Mouse (Mus musculus) hindlimb bud, embryonic 11.5 days (tissue): ENCODE data around the gene Snx11.
"Not testable (repeated sequence)": the region's sequence is repeated elsewhere in the genome, so short reads cannot be mapped to it uniquely, and the experiment has no call there.

Experiments
- DNase-seq: peaks from one replicate; pipeline ENCODE4 v3.0.0-alpha.2; 2012; ENCODE audit warnings: low read depth, low spot score; ENCODE audit errors: extremely low spot score

Gene Snx11

DNA sequence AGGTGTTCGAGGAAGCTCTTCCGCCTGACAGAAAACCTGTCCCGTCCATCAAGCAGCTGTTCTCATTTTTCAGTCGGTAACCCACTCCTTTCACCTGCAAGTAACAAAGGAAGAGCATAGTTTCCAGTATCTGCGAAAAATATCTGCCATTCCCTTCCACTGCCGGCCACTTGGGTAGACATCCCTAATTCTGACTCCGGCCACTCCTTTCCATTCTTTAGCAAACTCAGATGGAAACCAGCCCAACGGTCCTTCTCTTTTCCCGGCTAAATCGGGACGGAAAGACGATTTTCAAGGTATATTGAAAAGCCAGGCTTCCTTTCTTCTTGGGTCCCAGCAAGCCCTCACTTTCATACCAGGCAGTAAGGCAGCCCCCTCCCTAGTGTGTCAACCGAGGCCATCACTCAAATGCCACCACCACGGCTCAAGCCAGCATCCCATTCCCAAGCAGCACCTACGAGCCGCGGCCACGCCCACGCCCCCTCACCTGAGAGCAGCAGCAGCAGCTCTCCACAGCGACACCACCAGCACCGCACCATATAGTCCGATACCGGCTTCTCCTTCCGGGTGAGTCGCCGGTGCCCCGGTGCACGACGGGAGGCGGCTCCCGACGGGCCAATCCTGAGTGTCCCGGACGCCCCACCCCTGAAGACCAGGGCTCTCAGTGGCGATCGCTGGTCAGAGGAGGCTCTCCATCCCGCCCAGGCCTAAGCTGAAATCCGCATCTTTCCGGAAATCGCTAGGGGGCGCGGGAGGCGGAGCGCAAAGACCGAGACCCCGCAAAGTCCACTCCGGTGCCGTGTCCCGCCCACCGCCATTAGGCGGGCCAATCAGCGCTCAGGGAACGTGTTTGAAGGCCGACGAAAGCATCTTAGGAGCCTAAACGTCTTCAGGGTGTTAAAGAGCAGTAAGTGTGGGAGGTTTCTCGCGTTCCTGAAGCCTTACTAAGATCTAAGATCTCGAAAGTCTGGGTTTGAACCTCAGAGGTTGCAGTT lies at the start of gene Snx11:
Gene Snx11 (minus strand): TSS at position 592 of the 995 bp plus-strand sequence.
- DNase-seq: peak; percentile 96

DNA sequence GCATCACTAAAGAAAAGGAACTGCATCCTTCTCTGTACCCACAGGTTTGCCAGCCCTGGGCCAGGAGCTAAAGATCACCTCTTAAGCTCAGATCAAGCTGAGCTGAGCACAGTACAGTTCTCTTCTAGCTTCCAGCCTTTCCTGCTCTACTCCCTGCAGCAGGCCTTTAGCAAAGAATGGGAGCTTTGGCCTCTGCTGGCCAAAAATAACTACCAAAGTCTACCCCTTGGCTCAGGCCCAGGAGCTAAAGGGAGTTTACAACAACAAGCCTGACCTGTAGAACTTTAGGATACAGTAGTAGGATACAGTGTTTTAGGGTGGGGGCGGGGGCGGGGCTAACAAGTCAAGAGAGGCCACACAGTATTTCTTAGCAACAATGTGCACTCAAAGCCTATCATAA lies 49.1 kb upstream of the Snx11 start:
- DNase-seq: no peak

DNA sequence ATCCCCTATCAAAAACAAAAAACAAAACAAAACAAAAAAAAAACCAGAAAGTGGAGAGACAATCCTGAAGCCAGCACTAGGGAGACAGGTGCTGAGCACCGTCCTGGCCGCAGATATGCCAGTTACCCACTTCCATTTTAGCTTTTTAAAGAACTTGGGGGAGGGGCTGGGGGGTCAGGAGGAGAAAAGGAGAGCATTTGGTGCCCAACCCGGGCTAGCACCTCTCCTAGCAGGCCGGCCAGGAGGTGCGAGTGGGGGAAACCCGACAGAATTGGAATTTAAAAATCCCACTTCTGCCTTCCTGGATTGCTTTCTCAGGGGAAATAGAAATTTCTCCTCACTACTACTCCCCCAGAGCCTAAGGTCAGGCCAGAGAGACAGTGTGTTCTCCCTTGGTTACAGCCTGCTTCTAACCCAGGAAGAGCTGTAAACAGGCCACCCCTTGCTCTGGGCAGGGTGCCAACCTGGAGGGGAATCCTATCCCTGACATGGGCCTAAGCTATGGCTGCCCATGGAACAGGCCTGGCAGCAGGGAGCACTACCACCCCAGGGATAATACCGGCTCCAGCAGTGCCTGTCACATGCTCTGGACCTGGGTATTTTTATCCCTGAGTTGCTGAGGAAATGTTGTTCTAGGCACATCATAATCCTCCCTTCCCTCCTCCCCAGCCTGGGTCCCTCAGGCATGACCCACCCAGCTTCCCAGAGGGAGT lies 47.6 kb upstream of the Snx11 start:
- DNase-seq: no peak

DNA sequence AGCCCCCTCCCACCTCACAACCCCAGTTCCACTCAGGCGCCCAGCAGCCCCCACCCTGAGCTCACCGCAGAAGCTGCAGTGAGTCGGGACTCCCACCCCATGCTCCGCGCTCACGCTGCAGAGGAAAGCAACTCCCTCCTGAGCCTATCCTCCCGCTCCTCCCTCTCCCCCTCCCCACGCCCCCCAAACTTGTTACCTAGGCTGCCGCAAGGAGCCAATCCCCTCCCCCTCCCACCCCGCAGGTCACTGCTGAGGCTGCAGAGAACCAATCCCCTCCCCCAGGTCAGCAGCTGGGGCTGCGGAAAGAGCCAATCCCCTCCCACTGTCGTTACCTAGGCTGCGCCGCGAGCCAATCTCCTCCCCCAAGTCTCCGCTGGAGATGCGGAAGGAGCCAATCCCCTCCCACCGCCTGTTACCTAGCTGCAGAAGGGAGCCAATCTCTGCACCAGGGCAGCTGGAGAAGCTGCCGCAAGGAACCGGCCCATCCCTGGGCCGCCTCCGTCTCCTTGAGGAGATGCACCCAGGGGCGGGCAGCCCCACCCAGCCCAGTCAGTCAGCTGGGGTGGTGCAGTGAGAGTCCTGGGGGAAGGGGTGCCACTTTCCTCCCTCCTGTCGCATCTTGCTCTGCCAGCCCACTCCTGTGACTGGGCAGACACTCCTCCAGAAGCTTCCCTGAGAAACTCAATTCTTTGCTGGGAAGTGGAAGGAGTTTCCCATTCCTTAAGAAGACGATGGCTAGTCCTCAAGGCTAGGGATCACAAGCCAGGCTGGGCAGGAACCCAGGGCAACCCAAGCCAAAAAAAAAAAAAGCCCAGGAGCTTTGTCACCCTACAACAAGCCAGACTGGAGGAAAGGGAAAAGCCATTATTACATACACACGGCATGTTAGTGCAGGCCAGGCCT lies 46.8 kb upstream of the Snx11 start:
- peak; percentile 95 for DNase-seq

DNA sequence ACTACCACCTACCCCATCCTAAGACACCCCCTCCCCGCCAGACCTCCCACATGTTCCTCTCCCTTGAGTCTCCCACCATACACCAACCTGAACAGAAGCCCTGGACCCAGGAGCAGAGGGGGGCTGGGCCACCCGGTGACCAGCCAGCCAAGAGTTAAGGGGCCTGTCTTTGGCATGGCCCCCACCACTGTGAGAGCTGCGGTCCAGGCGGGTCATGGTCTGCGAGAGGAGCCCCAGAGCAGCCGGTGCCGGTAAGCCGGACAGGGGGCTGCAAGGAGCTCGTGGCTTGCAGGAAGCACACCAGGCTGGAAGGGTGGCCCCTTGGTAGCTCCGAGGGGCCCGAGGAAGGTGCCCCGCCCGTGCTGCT lies 46.1 kb upstream of the Snx11 start:
- DNase-seq: no peak

DNA sequence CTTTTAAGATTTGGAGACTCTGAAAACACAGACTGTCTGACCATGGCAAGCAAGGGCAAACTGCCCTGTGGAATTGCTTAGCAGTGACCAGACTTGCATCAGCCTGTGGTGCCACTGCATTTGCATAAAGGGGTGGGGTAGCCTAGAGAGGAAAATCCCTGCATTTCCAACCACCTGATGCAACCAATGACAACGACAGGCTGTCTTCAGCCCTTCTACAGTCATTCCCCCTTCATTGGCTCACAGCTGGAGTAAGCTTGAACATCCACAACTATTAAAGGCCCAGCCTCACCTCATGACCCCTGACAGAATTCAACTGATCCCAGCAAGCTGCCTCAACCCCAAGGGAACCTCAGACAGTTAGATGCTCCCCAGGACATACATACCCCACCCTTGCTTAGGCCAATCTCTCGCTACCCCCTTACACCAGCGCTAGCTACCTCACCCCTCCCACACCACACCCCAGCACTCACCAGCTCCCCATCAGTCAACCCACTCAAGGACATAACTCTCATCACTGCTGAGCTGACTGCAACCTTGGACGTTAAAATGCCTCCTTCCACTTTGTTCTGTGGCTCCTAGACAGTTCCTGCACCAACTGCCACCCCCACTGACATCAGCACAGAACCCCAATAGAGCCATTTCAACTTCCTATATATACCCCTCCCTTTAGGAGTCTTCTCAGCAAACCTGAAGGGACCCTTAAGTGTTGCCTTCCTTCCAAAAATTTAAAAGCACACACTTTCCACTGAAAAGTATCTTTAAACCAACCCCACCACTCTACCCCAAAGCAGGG lies 45.5 kb upstream of the Snx11 start:
- no peak for DNase-seq

DNA sequence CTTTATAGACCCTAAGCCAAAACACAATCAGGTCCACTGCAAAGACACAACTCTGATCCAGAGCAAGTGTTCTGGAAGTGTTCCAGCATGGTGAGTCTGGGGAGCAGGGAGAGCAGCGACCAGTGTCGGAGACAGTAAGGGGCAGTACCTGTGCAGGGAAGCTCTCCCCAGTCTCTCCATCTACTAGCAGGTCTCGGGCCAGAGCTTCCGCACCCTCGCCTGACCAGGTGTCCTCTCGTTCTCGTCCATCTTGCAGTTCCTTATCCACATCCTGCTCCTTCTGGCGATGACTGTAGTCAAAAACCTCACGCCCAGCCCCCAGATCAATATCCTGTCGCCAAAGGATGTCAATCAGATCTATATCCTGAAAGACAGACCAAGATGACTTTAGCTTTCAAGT lies 44.6 kb upstream of the Snx11 start:
- no peak for DNase-seq

DNA sequence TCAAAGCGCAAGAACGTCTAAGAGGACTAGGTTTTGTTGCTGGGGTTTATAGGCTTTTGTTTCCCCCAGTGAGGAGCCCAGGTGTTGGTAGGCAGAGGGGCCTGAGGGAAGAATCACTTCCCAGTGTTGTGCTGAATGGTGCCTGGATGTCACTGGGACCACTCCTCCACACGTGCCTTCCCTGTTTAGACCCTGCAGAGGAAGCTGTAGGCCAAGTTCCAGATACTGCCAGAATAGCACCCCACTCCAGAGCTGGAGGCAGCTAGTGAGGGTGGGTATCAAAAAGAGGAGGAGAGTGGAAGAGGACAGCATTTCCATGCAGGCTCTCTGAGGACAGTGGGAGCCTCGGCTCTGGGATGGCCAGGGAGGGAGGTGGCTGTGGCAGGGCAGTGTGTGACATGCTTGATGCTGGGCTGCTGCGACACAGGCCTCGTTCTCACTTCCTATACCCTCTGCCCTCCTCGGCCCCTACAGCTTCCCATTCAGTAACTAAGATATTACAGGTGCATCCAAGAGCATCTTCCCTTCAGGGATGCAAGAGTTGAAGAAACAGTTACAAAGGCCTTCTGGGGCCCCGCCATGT lies 40.9 kb upstream of the Snx11 start:
- no peak for DNase-seq

DNA sequence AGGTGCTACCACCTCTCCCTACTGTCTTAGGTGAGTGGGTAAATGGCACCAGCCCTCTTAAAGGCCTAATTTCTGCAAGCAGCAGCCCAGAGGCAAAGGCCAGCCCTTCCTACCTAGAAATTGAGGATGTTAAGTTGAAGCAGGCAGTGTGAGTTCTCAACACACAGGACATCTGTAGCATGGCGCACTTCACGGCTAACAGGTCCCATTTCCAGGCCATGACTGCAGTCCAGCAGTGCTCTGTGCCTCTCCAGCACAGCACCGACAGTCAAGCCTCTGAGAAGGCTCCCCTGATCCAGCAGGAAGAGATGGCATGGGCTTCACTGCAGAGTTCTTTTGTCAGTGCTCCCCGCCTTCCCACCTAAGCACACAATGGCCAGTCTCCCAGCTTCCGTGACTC lies 39.6 kb upstream of the Snx11 start:
- no peak for DNase-seq

DNA sequence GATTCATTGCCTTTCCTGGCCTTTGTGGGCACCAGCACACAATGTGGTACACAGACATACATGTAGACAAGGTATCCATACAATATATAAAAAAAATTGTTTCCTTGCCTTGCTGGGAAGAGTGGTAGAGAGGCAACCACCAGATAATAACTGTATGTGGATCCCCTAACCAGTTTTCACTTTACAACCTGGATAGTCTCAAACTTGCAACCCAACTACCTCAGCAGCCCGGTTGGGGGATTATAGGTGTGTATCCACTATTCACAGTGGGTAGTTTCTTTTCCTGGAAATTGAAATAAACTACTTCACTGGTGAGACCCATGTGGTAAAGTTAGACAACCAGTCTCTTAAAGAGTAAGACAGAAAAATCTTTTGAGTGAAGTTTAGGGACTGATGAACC lies 39.1 kb upstream of the Snx11 start:
- no peak for DNase-seq

DNA sequence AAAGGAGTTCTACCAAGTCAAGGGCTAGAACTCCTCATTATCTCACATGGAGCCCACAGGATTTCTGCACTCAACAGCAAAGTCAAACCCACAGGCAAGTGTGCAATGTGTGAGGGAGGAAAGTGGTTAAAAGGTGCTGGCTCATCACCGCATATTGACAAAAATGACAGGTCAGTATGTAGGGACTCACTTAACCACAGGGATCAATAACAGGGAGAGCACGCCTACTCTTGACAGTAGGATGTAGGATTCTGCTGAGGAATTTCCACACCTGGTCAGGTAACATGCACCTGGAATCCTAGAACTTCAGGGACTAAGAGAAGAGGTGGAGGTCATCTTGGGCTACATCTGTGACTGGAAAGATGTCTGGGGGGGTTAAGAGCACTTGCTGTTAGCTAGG lies 38.5 kb upstream of the Snx11 start:
- DNase-seq: no peak

DNA sequence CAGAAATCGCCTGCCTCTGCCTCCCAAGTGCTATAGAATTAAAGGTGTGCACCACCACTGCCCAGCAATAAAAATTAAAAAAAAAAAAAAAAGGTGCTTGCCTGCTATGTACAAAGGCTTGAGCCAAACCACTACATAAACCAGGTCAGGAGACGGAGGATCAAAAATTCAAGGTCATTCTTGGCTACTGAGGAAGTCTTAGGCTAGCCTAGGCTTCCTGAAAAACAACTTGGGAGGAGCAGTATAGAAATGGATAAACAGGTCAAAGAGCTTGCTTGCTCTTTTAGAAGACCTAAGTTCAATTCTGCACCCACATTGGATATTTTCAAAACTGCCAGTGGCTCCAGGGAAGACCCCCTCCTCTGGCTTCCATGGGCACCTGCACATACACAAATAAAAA lies 37.1 kb upstream of the Snx11 start:
- no peak for DNase-seq

DNA sequence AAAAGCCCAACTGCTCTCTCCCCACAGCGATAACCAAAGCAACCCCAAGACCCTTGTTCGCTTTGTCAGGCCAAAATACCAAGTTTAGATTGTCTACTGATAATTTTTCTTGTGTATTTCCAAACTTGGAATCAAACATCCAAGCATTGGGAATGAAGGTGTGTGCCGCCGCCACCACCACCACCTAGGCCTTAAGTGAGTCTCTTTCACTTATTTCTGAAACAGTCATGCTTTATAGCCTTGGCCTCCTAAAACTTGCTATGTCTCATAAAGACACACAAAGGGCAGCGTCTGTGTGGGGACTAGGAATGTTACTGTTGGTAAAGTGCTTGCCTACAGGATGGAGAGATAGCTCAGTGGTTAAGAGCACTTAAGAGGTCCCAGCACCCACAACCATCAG lies 36.6 kb upstream of the Snx11 start:
- DNase-seq: no peak

DNA sequence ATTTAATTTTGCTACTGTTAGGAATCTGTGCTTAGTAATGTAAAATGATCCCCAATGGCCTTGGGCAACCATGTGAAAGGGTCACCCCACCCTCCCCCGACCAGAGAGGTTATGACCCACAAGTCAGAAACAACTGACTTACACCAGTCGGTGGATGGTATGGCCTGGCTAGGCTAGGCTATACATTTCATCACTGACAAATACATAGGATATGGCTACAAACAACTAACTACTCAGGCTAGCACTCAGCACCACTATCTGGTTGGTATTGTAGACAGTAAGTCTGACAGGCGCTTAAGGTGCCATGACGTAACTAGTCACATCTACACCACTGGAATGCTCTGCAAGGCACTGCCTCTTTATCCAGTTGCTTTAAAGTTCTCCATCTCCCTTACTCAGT lies 36.1 kb upstream of the Snx11 start:
- no peak for DNase-seq

DNA sequence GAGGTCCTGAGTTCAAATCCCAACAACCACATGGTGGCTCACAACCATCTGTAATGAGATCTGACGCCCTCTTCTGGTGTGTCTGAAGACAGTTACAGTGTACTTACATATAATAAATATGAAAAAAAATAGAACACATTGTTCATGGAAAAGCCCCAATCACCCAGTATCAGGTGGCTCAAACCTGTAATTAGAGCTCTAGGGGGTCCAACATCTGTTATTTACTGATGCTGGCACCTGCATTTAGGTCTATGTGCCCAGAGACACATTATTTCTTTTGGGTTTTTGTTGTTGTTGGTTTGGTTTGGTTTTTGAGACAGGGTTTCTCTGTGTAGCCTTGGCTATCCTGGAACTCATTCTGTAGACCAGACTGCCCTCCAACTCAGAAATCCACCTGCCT lies 33.8 kb upstream of the Snx11 start:
- DNase-seq: not testable (repeated sequence)

DNA sequence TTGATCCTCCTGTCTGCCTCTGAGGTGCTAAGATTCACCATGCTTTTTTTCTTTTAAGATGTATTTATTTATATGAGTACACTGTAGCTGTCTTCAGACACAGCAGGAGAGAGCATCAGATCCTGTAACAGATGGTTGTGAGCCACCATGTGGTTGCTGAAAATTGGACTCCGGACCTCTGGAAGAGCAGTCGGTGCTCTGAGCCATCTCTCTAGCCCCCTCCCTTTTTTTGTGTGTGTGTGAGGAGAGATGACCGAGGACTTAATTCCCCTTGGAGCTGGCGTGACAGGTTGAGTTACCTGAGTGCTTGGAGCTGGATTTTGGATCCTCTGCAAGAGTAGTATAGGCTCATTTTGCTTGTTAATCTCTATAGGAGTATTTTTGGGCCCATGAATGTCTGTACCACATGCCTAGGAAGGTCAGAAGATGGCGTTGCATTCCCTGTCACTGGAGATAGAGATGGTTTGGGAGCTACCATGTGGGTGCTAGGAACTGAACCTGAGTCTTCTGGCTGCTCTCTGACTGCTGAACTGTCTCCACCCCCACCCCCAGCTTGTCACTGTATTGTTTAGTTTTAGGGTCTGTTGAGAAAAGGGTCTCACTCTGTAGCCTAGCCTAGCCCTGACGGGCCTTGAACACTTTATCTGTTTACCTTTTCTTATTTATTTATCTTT lies 32.3 kb upstream of the Snx11 start:
- DNase-seq: no peak

DNA sequence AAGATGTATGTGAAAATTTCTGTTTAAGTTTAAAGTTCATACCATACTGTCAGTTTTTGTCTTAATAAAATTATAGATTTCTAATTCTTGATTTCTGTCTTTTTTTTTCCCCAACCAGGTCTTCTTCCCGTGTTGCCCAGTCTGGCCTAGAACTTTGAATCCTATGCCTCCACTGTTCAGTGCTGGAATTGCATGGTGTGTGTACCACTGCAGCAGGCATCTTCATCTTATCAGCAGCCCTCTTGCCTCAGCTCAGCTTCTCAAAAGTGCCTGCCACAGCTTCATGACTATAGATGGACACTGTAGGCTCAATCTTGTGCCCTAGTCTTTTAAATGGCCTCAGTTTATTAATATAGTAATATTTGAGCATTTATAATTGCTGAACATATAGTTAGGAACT lies 30.7 kb upstream of the Snx11 start:
- DNase-seq: no peak

DNA sequence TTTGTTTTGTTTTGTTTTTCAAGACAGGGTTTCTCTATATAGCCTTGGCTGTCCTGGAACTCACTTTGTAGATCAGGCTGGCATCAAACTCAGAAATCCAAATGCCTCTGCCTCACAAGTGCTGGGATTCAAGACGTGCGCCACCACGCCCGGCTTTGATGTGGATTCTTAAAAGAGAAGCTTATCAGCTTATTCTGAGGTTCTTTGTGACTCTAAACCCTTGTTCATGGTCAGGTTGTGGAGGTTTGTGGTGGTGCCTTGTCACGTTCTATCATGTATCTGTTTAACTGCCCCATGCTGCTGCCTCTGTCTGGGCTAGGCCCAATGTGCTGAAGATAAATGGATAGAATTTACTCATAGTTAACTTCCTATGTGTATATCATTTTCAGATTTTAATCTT lies 28.2 kb upstream of the Snx11 start:
- DNase-seq: no peak

DNA sequence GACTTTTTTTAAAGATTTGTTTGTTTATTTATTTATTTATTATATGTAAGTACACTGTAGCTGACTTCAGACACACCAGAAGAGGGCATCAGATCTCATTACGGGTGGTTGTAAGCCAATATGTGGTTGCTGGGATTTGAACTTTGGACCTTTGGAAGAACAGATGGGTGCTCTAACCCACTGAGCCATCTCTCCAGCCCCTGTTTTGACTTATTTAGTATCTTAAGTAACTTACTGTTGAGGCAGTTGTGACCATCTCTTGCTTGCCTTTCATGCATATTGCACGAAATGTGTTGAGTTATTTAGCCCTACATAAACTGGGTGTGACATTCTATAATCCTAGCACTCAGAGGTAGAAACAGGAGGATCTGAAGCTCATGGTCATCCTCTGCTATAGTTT lies 22.2 kb upstream of the Snx11 start:
- no peak for DNase-seq

DNA sequence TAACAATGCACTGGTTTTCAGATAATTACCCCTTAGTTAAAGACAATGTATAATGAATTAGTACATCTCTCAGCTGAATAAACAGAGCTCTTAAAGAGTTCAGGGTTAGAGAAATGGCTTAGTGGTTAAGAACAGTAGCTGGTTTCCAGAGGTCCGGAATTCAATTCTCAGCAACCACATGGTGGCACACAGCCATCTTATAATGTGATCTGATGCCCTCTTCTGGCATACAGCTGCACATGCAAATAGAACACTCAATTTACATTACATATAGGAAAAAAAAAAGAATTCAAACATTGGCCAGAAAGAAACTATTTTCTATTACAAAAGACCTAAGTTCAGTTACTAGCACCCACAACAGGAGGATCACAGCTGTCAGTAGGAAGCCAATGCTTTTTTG lies 19.2 kb upstream of the Snx11 start:
- no peak for DNase-seq
